ENCODE assay signal across 8 mouse cellular contexts in the genomic region with DNA sequence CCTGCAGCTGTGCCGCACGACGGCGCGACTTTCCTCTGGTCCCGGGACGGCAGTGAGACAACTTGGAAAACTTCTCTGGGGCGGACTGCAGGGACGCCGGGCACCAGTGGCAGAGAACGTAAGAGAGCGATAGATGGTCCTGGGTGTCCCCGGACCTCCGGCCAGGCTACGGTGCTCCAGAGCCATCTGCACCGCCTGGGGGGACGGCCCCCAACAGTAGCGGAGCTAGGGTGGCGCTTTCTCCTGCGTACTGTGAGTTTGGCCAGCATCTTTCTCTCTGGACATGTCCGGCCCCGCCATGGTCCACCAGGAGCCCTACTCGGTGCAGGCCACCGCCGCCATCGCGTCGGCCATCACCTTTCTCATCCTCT. TPM values are rescaled to one million over a fixed set of nuclear protein-coding genes. Genes with fewer than 3 reads are reported as not detected.
A peak's percentile ranks its signal among the peaks of the same experiment; 100 is the strongest.
DNase-seq lines count a peak whose midpoint lies in the region; ATAC-seq and TF ChIP-seq lines count a peak whose summit lies in the region.

No protein-coding gene starts in this region.

- no peak for TF ChIP-seq CTCF in kidney, postnatal 0 days (IDR thresholded peaks at IDR 0.05; ENCODE audit: low read depth)
- TF ChIP-seq CTCF in intestine, postnatal 0 days (IDR thresholded peaks at IDR 0.05; ENCODE audit: low read depth), result no peak

- peaks cover 26% of the 10 kb centered on the region for H3K27me3 ChIP-seq in kidney, postnatal 0 days (ENCODE audit: insufficient read depth, low read length)
- H3K27me3 ChIP-seq in embryonic facial prominence, embryonic 14.5 days (replicated peaks; ENCODE audit: control insufficient read depth, insufficient read depth, low read length), result peaks cover 76% of the 10 kb centered on the region
- peaks cover 54% of the 10 kb centered on the region for H3K27me3 ChIP-seq in intestine, postnatal 0 days (replicated peaks; ENCODE audit: control insufficient read depth, insufficient read depth, low read length)
- peaks cover 87% of the 10 kb centered on the region for H3K27me3 ChIP-seq in neural tube, embryonic 13.5 days

- H3K4me3 ChIP-seq in kidney, postnatal 0 days (replicated peaks; ENCODE audit: low read depth, low read length), result peak overlapping the region; percentile 42
- H3K4me3 ChIP-seq in embryonic facial prominence, embryonic 14.5 days (ENCODE audit: low read depth, low read length), result peak overlapping the region; percentile 44
- peak overlapping the region; percentile 44 for H3K4me3 ChIP-seq in intestine, postnatal 0 days (ENCODE audit: low read depth, low read length)
- peak overlapping the region; percentile 42 for H3K4me3 ChIP-seq in neural tube, embryonic 13.5 days

- WGBS in kidney, postnatal 0 days, result 2% methylated on average over 28 of the region's 28 CpGs
- WGBS in embryonic facial prominence, embryonic 14.5 days, result under 1% methylated on average over 22 of the region's 28 CpGs
- WGBS in intestine, postnatal 0 days, result 2% methylated on average over 28 of the region's 28 CpGs
- 2% methylated on average over 28 of the region's 28 CpGs for WGBS in neural tube, embryonic 13.5 days

- peak overlapping the region; percentile 75 for H3K4me2 ChIP-seq in kidney, postnatal 0 days (ENCODE audit: low read length)
- peak overlapping the region; percentile 82 for H3K4me2 ChIP-seq in embryonic facial prominence, embryonic 14.5 days (ENCODE audit: low read depth, low read length)
- H3K4me2 ChIP-seq in intestine, postnatal 0 days (replicated peaks; ENCODE audit: low read depth), result peak overlapping the region; percentile 73
- H3K4me2 ChIP-seq in neural tube, embryonic 13.5 days, result peak overlapping the region; percentile 62

- no peaks in the 10 kb centered on the region for H3K9me3 ChIP-seq in kidney, postnatal 0 days (replicated peaks; ENCODE audit: low read length)
- no peaks in the 10 kb centered on the region for H3K9me3 ChIP-seq in embryonic facial prominence, embryonic 14.5 days (ENCODE audit: control insufficient read depth, low read length)
- no peaks in the 10 kb centered on the region for H3K9me3 ChIP-seq in intestine, postnatal 0 days (ENCODE audit: control insufficient read depth)
- H3K9me3 ChIP-seq in neural tube, embryonic 13.5 days, result no peaks in the 10 kb centered on the region

- no peaks in the 10 kb centered on the region for H3K36me3 ChIP-seq in kidney, postnatal 0 days (ENCODE audit: insufficient read depth, low read length)
- H3K36me3 ChIP-seq in embryonic facial prominence, embryonic 14.5 days (ENCODE audit: control insufficient read depth, insufficient read depth, low read length), result no peaks in the 10 kb centered on the region
- no peaks in the 10 kb centered on the region for H3K36me3 ChIP-seq in intestine, postnatal 0 days (ENCODE audit: control insufficient read depth, insufficient read depth)
- no peaks in the 10 kb centered on the region for H3K36me3 ChIP-seq in neural tube, embryonic 13.5 days

- H3K4me1 ChIP-seq in kidney, postnatal 0 days (replicated peaks; ENCODE audit: insufficient read depth, low read length), result peaks cover 9% of the 10 kb centered on the region; the same call in 1 of the 2 replicates
- H3K4me1 ChIP-seq in embryonic facial prominence, embryonic 14.5 days (ENCODE audit: control insufficient read depth, insufficient read depth, low read length), result no peaks in the 10 kb centered on the region; the same call in 1 of the 2 replicates
- no peaks in the 10 kb centered on the region for H3K4me1 ChIP-seq in intestine, postnatal 0 days (replicated peaks; ENCODE audit: control insufficient read depth, insufficient read depth, low read length)
- peaks cover 17% of the 10 kb centered on the region for H3K4me1 ChIP-seq in neural tube, embryonic 13.5 days (replicated peaks)

- no peak overlapping the region; the same call in 1 of the 2 replicates for H3K27ac ChIP-seq in kidney, postnatal 0 days
- H3K27ac ChIP-seq in embryonic facial prominence, embryonic 14.5 days (replicated peaks; ENCODE audit: low read depth, low read length), result no peak overlapping the region
- H3K27ac ChIP-seq in intestine, postnatal 0 days (ENCODE audit: low read depth, low read length), result no peak overlapping the region
- no peak overlapping the region for H3K27ac ChIP-seq in neural tube, embryonic 13.5 days (replicated peaks)

- H3K9ac ChIP-seq in kidney, postnatal 0 days (ENCODE audit: low read depth, low read length), result peak overlapping the region; percentile 46; the same call in 1 of the 2 replicates
- 0 out of 2 replicates have a peak overlapping the region, but pooled peaks have one; percentile 6 for H3K9ac ChIP-seq in embryonic facial prominence, embryonic 14.5 days (ENCODE audit: low read depth, low read length)
- no peak overlapping the region for H3K9ac ChIP-seq in intestine, postnatal 0 days (ENCODE audit: low read depth, low read length)
- peak overlapping the region; percentile 53 for H3K9ac ChIP-seq in neural tube, embryonic 13.5 days

- ATAC-seq in kidney, postnatal 0 days (replicated peaks; ENCODE audit: low FRiP score, low read depth), result 0 out of 2 replicates have a peak, but pooled peaks have one; percentile 21
- peak; percentile 4; the same call in 1 of the 2 replicates for ATAC-seq in embryonic facial prominence, embryonic 14.5 days (ENCODE audit: low read depth)
- ATAC-seq in intestine, postnatal 0 days, result no peak
- ATAC-seq in neural tube, embryonic 13.5 days (ENCODE audit: low read depth), result peak; percentile 19; the same call in 1 of the 2 replicates

- DNase-seq in kidney, postnatal 0 days (ENCODE audit: low spot score), result no peak
- DNase-seq in kidney, postnatal 25 days, result no peak
- no peak for DNase-seq in embryonic facial prominence, embryonic 14.5 days (ENCODE audit: low spot score)
- DNase-seq in spleen, postnatal 14 days (ENCODE audit: low spot score in 2 of 2), result no peak
- DNase-seq in adrenal gland, postnatal 25 days, result no peak
- no peak for DNase-seq in kidney, adult 8-10 months

RNA-seq across cellular contexts. Expression of a gene that starts 0.3 kb away (rescaled TPM):
- 10.3 and 10.5 TPM in 2 replicates for polyA plus RNA-seq in kidney, postnatal 0 days (2015; fragmentation: Nextera tagmentation; extraction: Ambion mirVana)
- polyA plus RNA-seq in embryonic facial prominence, embryonic 14.5 days (2014; fragmentation: Nextera tagmentation; extraction: Ambion mirVana), result 0.51 and 0.72 TPM in 2 replicates
- polyA plus RNA-seq in intestine, postnatal 0 days (2015; fragmentation: Nextera tagmentation; extraction: Ambion mirVana), result 1.3 and 1.4 TPM in 2 replicates
- polyA plus RNA-seq in neural tube, embryonic 13.5 days (2015; fragmentation: Nextera tagmentation; extraction: Ambion mirVana), result 0.32 and 0.45 TPM in 2 replicates
- total RNA-seq in adrenal gland, postnatal 25 days (2021), result 1.4 and 2.0 TPM in 2 replicates

RNA-seq across cellular contexts. Expression of a gene that starts 24.8 kb away (rescaled TPM):
- polyA plus RNA-seq in kidney, postnatal 0 days (2015; fragmentation: Nextera tagmentation; extraction: Ambion mirVana), result not detected in 2 replicates
- polyA plus RNA-seq in embryonic facial prominence, embryonic 14.5 days (2014; fragmentation: Nextera tagmentation; extraction: Ambion mirVana), result 0.09 and 0.14 TPM in 2 replicates
- polyA plus RNA-seq in intestine, postnatal 0 days (2015; fragmentation: Nextera tagmentation; extraction: Ambion mirVana), result not detected in 2 replicates
- polyA plus RNA-seq in neural tube, embryonic 13.5 days (2015; fragmentation: Nextera tagmentation; extraction: Ambion mirVana), result not detected in 2 replicates
- total RNA-seq in adrenal gland, postnatal 25 days (2021), result not detected in 2 replicates

RNA-seq across cellular contexts. Expression of a gene that starts 27.3 kb away (rescaled TPM):
- 8.2 and 10.3 TPM in 2 replicates for polyA plus RNA-seq in kidney, postnatal 0 days (2015; fragmentation: Nextera tagmentation; extraction: Ambion mirVana)
- polyA plus RNA-seq in embryonic facial prominence, embryonic 14.5 days (2014; fragmentation: Nextera tagmentation; extraction: Ambion mirVana), result 7.1 and 7.4 TPM in 2 replicates
- polyA plus RNA-seq in intestine, postnatal 0 days (2015; fragmentation: Nextera tagmentation; extraction: Ambion mirVana), result 3.7 and 4.4 TPM in 2 replicates
- polyA plus RNA-seq in neural tube, embryonic 13.5 days (2015; fragmentation: Nextera tagmentation; extraction: Ambion mirVana), result 7.5 and 9.1 TPM in 2 replicates
- 0.49 TPM in 1 of 2 replicates, not detected in the other for total RNA-seq in adrenal gland, postnatal 25 days (2021)
